Mouse (Mus musculus): ENCODE measurements around the gene Guca2a.

GRCm38 (mm10) chr4:119660007-119660406 is 22.5 kb downstream of the Guca2a start:
- no peak for TF ChIP-seq TAL1 (IDR thresholded peaks at IDR 0.05; ENCODE audit: low read length)
- no peak for TF ChIP-seq GATA1 (IDR thresholded peaks at IDR 0.05; ENCODE audit: low read length)
